Mouse (Mus musculus): ENCODE measurements around the gene Ankrd13a. TPM values are rescaled to one million over a fixed set of nuclear protein-coding genes. Genes with fewer than 3 reads are reported as not detected.
"Not testable (repeated sequence)": the region's sequence is repeated elsewhere in the genome, so short reads cannot be mapped to it uniquely, and the experiment has no call there.

The Ankrd13a gene
- total and polyA plus RNA-seq, 2 experiments from 2014 or later: 23.8 to 42.8 TPM

GRCm38 (mm10) chr5:114829740-114830139, 55.3 kb downstream of the Ankrd13a start:
- TF ChIP-seq EP300 (IDR thresholded peaks at IDR 0.05; ENCODE audit: low read depth): no peak
- TF ChIP-seq CTCF (IDR thresholded peaks at IDR 0.05; ENCODE audit: low read depth): no peak
- DNase-seq (ENCODE audit: low spot score) (no peak), ATAC-seq (ENCODE audit: insufficient read depth, low read depth) (no peak)
- Histone ChIP-seq H3K27me3 (ENCODE audit: control insufficient read depth, insufficient read depth, low read length) (no peaks in the 10 kb centered on the region), H3K4me1 (ENCODE audit: control insufficient read depth, insufficient read depth) (peaks cover 8% of the 10 kb centered on the region; the same call in 1 of the 2 replicates), H3K4me3 (ENCODE audit: low read depth, low read length) (no peak overlapping the region), H3K9ac (replicated peaks; ENCODE audit: low read depth, low read length) (no peak overlapping the region), H3K4me2 (ENCODE audit: low read depth, low read length) (no peak overlapping the region), H3K27ac (ENCODE audit: low read depth) (no peak overlapping the region), H3K9me3 (replicated peaks; ENCODE audit: control insufficient read depth, low read length) (no peaks in the 10 kb centered on the region), H3K36me3 (replicated peaks; ENCODE audit: control insufficient read depth, insufficient read depth, low read length) (no peaks in the 10 kb centered on the region)
- 53% methylated on average over 3 of the region's 3 CpGs for WGBS

GRCm38 (mm10) chr5:114836886-114837285, 62.4 kb downstream of the Ankrd13a start:
- DNase-seq (ENCODE audit: low spot score): no peak
- Histone ChIP-seq H3K27ac (ENCODE audit: low read depth) (no peak overlapping the region), H3K4me3 (ENCODE audit: low read depth, low read length) (no peak overlapping the region), H3K27me3 (ENCODE audit: control insufficient read depth, insufficient read depth, low read length) (no peaks in the 10 kb centered on the region), H3K36me3 (replicated peaks; ENCODE audit: control insufficient read depth, insufficient read depth, low read length) (no peaks in the 10 kb centered on the region), H3K9ac (replicated peaks; ENCODE audit: low read depth, low read length) (no peak overlapping the region), H3K4me2 (ENCODE audit: low read depth, low read length) (no peak overlapping the region), H3K9me3 (replicated peaks; ENCODE audit: control insufficient read depth, low read length) (no peaks in the 10 kb centered on the region), H3K4me1 (ENCODE audit: control insufficient read depth, insufficient read depth) (no peaks in the 10 kb centered on the region)
- 26% methylated on average over 12 of the region's 12 CpGs for WGBS
- TF ChIP-seq CTCF (IDR thresholded peaks at IDR 0.05; ENCODE audit: low read depth) (no peak), EP300 (IDR thresholded peaks at IDR 0.05; ENCODE audit: low read depth) (no peak)
- no peak for ATAC-seq (ENCODE audit: insufficient read depth, low read depth)

- not testable (repeated sequence) for DNase-seq (ENCODE audit: low spot score); H3K27ac ChIP-seq (ENCODE audit: low read depth); H3K9ac ChIP-seq (replicated peaks; ENCODE audit: low read depth, low read length); H3K4me1 ChIP-seq (ENCODE audit: control insufficient read depth, insufficient read depth); H3K36me3 ChIP-seq (replicated peaks; ENCODE audit: control insufficient read depth, insufficient read depth, low read length); H3K9me3 ChIP-seq (replicated peaks; ENCODE audit: control insufficient read depth, low read length); H3K27me3 ChIP-seq (ENCODE audit: control insufficient read depth, insufficient read depth, low read length); H3K4me3 ChIP-seq (ENCODE audit: low read depth, low read length); ATAC-seq (ENCODE audit: insufficient read depth, low read depth); H3K4me2 ChIP-seq (ENCODE audit: low read depth, low read length)
- WGBS: 69% methylated on average over 5 of the region's 5 CpGs
These were observed 66.0 kb downstream of the Ankrd13a start for GRCm38 (mm10) chr5:114840481-114840880.

GRCm38 (mm10) chr5:114842155-114842554, 67.7 kb downstream of the Ankrd13a start:
- not testable (repeated sequence) for H3K9me3 ChIP-seq (replicated peaks; ENCODE audit: control insufficient read depth, low read length); H3K27me3 ChIP-seq (ENCODE audit: control insufficient read depth, insufficient read depth, low read length); H3K9ac ChIP-seq (replicated peaks; ENCODE audit: low read depth, low read length); H3K4me2 ChIP-seq (ENCODE audit: low read depth, low read length); H3K27ac ChIP-seq (ENCODE audit: low read depth); ATAC-seq (ENCODE audit: insufficient read depth, low read depth); DNase-seq (ENCODE audit: low spot score); H3K4me3 ChIP-seq (ENCODE audit: low read depth, low read length); H3K36me3 ChIP-seq (replicated peaks; ENCODE audit: control insufficient read depth, insufficient read depth, low read length); H3K4me1 ChIP-seq (ENCODE audit: control insufficient read depth, insufficient read depth)
- 48% methylated on average over 3 of the region's 3 CpGs for WGBS

GRCm38 (mm10) chr5:114842674-114843073, 68.2 kb downstream of the Ankrd13a start:
- H3K4me1 ChIP-seq (ENCODE audit: control insufficient read depth, insufficient read depth): no peaks in the 10 kb centered on the region
- H3K9ac ChIP-seq (replicated peaks; ENCODE audit: low read depth, low read length): no peak overlapping the region
- H3K4me2 ChIP-seq (ENCODE audit: low read depth, low read length): no peak overlapping the region
- ATAC-seq (ENCODE audit: insufficient read depth, low read depth) (no peak), DNase-seq (ENCODE audit: low spot score) (no peak)
- H3K9me3 ChIP-seq (replicated peaks; ENCODE audit: control insufficient read depth, low read length): no peaks in the 10 kb centered on the region
- no peak overlapping the region for H3K27ac ChIP-seq (ENCODE audit: low read depth)
- no peaks in the 10 kb centered on the region for H3K27me3 ChIP-seq (ENCODE audit: control insufficient read depth, insufficient read depth, low read length)
- TF ChIP-seq CTCF (IDR thresholded peaks at IDR 0.05; ENCODE audit: low read depth) (no peak), EP300 (IDR thresholded peaks at IDR 0.05; ENCODE audit: low read depth) (no peak)
- H3K4me3 ChIP-seq (ENCODE audit: low read depth, low read length): no peak overlapping the region
- no peaks in the 10 kb centered on the region for H3K36me3 ChIP-seq (replicated peaks; ENCODE audit: control insufficient read depth, insufficient read depth, low read length)
- WGBS: 73% methylated on average over 5 of the region's 5 CpGs

- H3K4me2 ChIP-seq (ENCODE audit: low read depth, low read length); H3K27me3 ChIP-seq (ENCODE audit: control insufficient read depth, insufficient read depth, low read length); H3K4me3 ChIP-seq (ENCODE audit: low read depth, low read length); DNase-seq (ENCODE audit: low spot score); ATAC-seq (ENCODE audit: insufficient read depth, low read depth); H3K9ac ChIP-seq (replicated peaks; ENCODE audit: low read depth, low read length); H3K36me3 ChIP-seq (replicated peaks; ENCODE audit: control insufficient read depth, insufficient read depth, low read length); H3K9me3 ChIP-seq (replicated peaks; ENCODE audit: control insufficient read depth, low read length); H3K27ac ChIP-seq (ENCODE audit: low read depth); H3K4me1 ChIP-seq (ENCODE audit: control insufficient read depth, insufficient read depth): not testable (repeated sequence)
- 61% methylated on average over 2 of the region's 2 CpGs for WGBS
These were observed 69.9 kb downstream of the Ankrd13a start for GRCm38 (mm10) chr5:114844371-114844770.

Data from heart, postnatal 0 days (tissue).